Mouse (Mus musculus) heart, postnatal 36 days (tissue): Measurements from ENCODE around the gene Vwf. TPM values are rescaled to one million over a fixed set of nuclear protein-coding genes. Genes with fewer than 3 reads are reported as not detected.

Experiments used
- DNase-seq, 2 experiments: peaks; one replicate each; pipeline ENCODE4 v3.0.0; 2021 to 2022
- intact Hi-C: fragments of 180-260 bp; cut with DNase I; formaldehyde crosslinking; loops from one replicate; pipeline ENCODE4 v1.15.1; 2025
- total RNA-seq, 2 experiments: library from RNA; stranded (reverse); gene quantifications; 2 replicates each; pipeline ENCODE4 v1.2.3; 2021

The Vwf gene
- total RNA-seq, 2 experiments from 2014 or later: 107 to 114 TPM

DNA sequence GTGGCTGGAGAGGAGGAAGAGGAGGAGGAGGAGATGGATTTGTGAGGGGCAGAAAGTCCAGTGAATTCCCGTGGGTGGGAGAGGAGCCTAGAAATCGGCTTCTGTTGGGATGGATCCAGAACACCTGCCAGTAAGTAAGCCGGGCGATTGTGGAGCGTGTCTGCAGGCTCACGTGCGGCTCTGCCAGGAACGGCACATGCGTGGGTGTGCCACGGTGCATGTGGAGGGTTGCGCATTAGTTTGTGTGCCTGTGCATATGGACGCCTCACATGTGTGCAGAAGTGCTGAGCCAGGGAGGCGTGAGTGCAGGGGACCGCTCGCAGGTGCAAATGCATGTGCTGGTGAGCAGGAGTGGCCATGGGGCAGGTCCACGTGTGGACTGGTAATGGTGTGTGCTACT lies 164.7 kb downstream of the Vwf start:
- intact Hi-C loops: no loop called here
- no peak for DNase-seq

DNA sequence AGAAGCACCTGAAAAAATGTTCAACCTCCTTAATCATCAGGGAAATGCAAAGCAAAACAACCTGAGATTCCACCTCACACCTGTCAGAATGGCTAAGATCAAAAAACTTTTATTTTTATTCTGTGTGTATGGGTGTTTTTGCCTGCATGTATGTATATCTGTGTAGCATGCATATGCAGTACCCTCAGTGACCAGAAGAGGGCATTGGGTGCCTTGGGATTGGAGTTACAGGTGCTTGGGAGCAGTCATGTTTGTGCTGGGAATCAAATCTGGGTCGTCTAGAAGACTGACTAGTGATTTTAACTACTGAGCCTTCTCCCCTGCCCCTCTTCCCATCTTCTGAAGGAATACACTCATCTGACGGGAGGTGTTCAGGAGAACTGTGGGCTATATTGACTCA lies 179.8 kb downstream of the Vwf start:
- DNase-seq: no peak
- intact Hi-C loops: no loop called here

DNA sequence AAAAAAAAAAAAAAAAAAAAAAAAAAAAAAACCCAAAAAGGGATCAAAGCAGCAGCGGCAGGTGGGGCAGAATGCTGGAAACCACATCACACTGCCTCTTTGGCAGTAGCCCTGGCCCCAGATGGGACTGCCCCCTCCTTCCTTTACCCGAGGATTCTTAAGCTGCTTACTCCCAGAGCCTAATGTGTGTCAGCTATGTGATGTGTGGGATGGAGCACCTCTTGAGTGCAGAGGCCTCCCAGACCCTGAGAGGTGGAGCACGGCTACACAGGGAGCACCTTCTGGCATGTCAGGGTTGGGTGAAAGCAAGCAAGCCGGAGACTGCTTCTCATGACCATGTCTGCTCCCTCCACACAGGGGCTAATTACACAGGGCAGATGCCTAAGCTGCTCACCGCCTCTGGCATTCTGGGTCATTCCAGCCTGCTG lies 180.9 kb downstream of the Vwf start:
- intact Hi-C loops: no loop called here
- no peak for DNase-seq

DNA sequence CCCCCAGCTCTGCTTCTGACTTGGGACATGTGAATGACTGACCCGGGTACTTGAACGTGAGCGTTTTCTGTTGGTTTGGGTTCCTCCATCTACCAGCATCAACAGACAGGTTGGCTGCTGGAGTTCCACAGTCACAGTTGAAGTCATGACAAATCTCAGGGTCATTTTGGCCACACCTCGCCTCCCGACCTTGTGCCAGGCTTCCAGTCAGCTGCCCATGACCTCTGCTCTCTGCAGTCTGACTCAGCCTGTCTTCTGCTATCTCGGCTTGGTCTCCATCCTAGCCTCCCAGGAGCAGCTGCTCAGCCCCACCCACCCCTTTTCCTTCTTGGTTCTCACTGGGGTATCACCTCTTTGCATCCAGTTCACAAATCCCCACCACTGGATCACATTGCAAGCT lies 182.9 kb downstream of the Vwf start:
- intact Hi-C loops: no loop called here
- no peak for DNase-seq

DNA sequence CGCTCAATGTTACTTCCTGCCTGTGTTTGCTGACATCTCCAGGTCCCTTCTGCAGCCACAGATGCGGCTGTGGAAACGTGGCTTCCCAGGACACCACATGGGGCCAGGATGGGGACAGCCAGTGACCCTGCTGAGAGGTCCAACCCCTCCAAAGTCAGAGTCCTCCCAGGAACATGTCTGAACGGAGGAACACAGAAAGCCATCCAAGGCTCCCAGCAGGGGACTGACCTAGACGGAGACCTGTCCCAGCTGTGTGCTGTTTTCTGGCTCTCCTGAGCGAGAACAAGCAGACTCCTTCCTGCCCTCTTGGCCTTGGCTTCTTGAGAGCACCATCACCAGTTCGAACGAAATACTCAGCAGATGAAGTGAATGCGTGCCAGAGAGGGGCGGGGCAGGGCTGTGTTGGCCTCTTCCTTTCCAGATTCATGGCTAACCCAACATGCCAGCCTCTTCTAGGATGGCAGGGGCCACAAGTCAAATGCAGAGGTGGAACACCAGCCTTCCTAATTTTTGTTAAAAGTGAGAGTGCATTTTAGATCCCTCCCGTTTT lies 183.5 kb downstream of the Vwf start:
- intact Hi-C loops: no loop called here
- no peak for DNase-seq

Other genes with a start within 250 kb of the Vwf start
- gene Ltbr, start 232.9 kb upstream of the Vwf start, total RNA-seq: 10 to 100 TPM; 28.8 to 31.3 TPM
- 1 to 10 TPM in 1 of 2 experiments, under 1 TPM in 1; 0.46 to 1.1 TPM for gene Scnn1a, start 226.1 kb upstream of the Vwf start, total RNA-seq
- gene Tnfrsf1a, start 197.4 kb upstream of the Vwf start, total RNA-seq: 10 to 100 TPM; 59.6 to 63.7 TPM
- not detected for gene Plekhg6, start 166.0 kb upstream of the Vwf start, total RNA-seq
- 10 to 100 TPM; 54.7 to 59.2 TPM for gene Cd9, start 52.0 kb upstream of the Vwf start, total RNA-seq
- gene Ano2, start 143.6 kb downstream of the Vwf start, total RNA-seq: not detected